Mouse (Mus musculus): ENCODE data around the gene Inpp1. TPM values are rescaled to one million over a fixed set of nuclear protein-coding genes. Genes with fewer than 3 reads are reported as not detected.

Gene Inpp1
- polyA plus RNA-seq, 1 experiment from 2014 or later = 16.1 TPM

GRCm38 (mm10) chr1:52765176-52766111 is 52.0 kb downstream of the Inpp1 start:
- H3K27ac ChIP-seq = no peak overlapping the region
- 50% methylated on average over 7 of the region's 7 CpGs for WGBS
- no peaks in the 10 kb centered on the region for H3K9me3 ChIP-seq
- H3K4me3 ChIP-seq = no peak overlapping the region
- H3K9ac ChIP-seq = no peak overlapping the region
- no peaks in the 10 kb centered on the region for H3K36me3 ChIP-seq
- no peaks in the 10 kb centered on the region for H3K27me3 ChIP-seq
- H3K4me2 ChIP-seq = no peak overlapping the region
- no peaks in the 10 kb centered on the region for H3K4me1 ChIP-seq
- no peak; the same call in 1 of the 2 replicates for ATAC-seq (ENCODE audit: borderline replicate concordance, extremely low read depth, low FRiP score, low TSS enrichment)

GRCm38 (mm10) chr1:52763894-52764809 is 53.3 kb downstream of the Inpp1 start:
- no peak for ATAC-seq (ENCODE audit: borderline replicate concordance, extremely low read depth, low FRiP score, low TSS enrichment)
- Histone ChIP-seq H3K9ac (no peak overlapping the region), H3K4me3 (no peak overlapping the region), H3K4me2 (no peak overlapping the region), H3K9me3 (no peaks in the 10 kb centered on the region), H3K27me3 (no peaks in the 10 kb centered on the region), H3K27ac (no peak overlapping the region), H3K36me3 (no peaks in the 10 kb centered on the region), H3K4me1 (no peaks in the 10 kb centered on the region)
- WGBS = 48% methylated on average over 4 of the region's 4 CpGs

- no peak overlapping the region for H3K9ac ChIP-seq
- H3K36me3 ChIP-seq = no peaks in the 10 kb centered on the region
- WGBS = 79% methylated on average over 1 of the region's 1 CpGs
- H3K4me2 ChIP-seq = no peak overlapping the region
- H3K4me1 ChIP-seq = no peaks in the 10 kb centered on the region
- no peak overlapping the region for H3K27ac ChIP-seq
- H3K27me3 ChIP-seq = no peaks in the 10 kb centered on the region
- no peak overlapping the region for H3K4me3 ChIP-seq
- ATAC-seq (ENCODE audit: borderline replicate concordance, extremely low read depth, low FRiP score, low TSS enrichment) = no peak
- no peaks in the 10 kb centered on the region for H3K9me3 ChIP-seq
Observed at GRCm38 (mm10) chr1:52758174-52758573, 59.3 kb downstream of the Inpp1 start.

DNA sequence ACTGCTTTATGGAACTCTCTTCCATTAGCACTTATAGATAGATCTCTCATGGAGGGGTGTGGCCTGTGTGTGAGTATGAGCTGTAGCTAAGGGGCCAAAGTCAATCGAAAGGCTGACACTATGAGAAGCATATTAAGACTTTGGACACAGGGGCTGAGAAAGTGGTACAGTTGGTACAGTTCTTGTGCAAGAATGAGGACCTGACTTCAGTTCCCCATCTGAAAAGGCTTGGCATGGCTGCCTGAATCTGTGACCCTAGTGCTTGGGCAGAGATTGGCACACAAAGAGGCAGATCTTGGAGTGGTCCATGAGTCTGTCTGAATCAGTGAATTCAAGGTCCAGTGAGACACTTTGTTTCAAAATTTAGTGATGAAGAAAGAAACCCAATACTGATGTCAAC is 63.2 kb downstream of the Inpp1 start:
- Histone ChIP-seq H3K4me3 (no peak overlapping the region), H3K4me1 (no peaks in the 10 kb centered on the region), H3K4me2 (no peak overlapping the region), H3K36me3 (no peaks in the 10 kb centered on the region), H3K9ac (no peak overlapping the region), H3K27ac (no peak overlapping the region), H3K27me3 (no peaks in the 10 kb centered on the region), H3K9me3 (no peaks in the 10 kb centered on the region)
- WGBS = 86% methylated on average over 1 of the region's 1 CpGs
- no peak for ATAC-seq (ENCODE audit: borderline replicate concordance, extremely low read depth, low FRiP score, low TSS enrichment)

- 81% methylated on average over 2 of the region's 2 CpGs for WGBS
- H3K36me3 ChIP-seq = no peaks in the 10 kb centered on the region
- H3K4me3 ChIP-seq = no peak overlapping the region
- no peaks in the 10 kb centered on the region for H3K27me3 ChIP-seq
- ATAC-seq (ENCODE audit: borderline replicate concordance, extremely low read depth, low FRiP score, low TSS enrichment) = no peak
- H3K4me2 ChIP-seq = no peak overlapping the region
- H3K9ac ChIP-seq = no peak overlapping the region
- no peaks in the 10 kb centered on the region for H3K4me1 ChIP-seq
- H3K27ac ChIP-seq = no peak overlapping the region
- H3K9me3 ChIP-seq = no peaks in the 10 kb centered on the region
Observed at GRCm38 (mm10) chr1:52753828-52754227, 63.7 kb downstream of the Inpp1 start.

DNA sequence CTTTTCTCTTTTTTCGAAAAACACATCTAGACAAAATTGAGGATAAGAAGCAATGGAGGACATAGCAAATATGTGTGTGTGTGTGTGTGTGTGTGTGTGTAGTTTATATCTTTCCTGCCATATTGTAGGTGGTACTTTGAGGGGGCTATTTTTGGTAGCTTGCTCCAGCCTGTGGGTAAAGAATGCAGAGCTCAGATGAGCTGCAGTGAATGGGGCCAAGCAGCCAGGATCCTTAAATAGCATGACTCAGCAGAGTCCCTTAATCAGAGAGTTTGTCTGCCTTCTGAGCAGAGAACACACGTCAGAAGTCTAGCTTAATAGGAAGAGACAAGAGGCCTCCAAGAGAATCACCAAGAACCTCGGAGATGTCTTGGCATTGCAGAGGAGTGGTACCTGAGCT is 64.8 kb downstream of the Inpp1 start:
- Histone ChIP-seq H3K4me1 (no peaks in the 10 kb centered on the region), H3K4me2 (no peak overlapping the region), H3K9ac (no peak overlapping the region), H3K4me3 (no peak overlapping the region), H3K36me3 (no peaks in the 10 kb centered on the region), H3K27me3 (no peaks in the 10 kb centered on the region), H3K27ac (no peak overlapping the region), H3K9me3 (no peaks in the 10 kb centered on the region)
- 62% methylated on average over 3 of the region's 3 CpGs for WGBS
- no peak for ATAC-seq (ENCODE audit: borderline replicate concordance, extremely low read depth, low FRiP score, low TSS enrichment)

DNA sequence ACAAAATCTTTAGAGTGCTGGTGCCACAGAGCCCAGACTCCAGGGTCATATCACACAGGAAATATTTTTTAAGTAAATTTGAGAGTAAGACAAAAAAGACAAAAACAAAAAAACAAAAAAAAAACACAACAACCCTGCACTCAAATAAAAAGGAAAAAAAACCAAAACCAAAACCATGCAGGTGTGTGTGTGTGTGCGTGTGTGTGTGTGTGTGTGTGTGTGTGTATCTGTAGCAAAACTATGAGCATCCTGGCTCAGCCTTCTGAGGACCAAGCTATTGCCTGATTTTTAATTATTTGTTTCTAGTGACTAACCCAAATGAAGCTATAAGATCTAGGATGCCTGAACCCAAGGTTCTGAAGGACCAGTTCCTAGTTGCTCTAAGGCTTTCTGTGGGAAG is 65.9 kb downstream of the Inpp1 start:
- Histone ChIP-seq H3K4me1 (no peaks in the 10 kb centered on the region), H3K9ac (no peak overlapping the region), H3K4me3 (no peak overlapping the region), H3K9me3 (no peaks in the 10 kb centered on the region), H3K27me3 (no peaks in the 10 kb centered on the region), H3K4me2 (no peak overlapping the region), H3K27ac (no peak overlapping the region), H3K36me3 (no peaks in the 10 kb centered on the region)
- ATAC-seq (ENCODE audit: borderline replicate concordance, extremely low read depth, low FRiP score, low TSS enrichment) = no peak
- WGBS = 86% methylated on average over 1 of the region's 1 CpGs

DNA sequence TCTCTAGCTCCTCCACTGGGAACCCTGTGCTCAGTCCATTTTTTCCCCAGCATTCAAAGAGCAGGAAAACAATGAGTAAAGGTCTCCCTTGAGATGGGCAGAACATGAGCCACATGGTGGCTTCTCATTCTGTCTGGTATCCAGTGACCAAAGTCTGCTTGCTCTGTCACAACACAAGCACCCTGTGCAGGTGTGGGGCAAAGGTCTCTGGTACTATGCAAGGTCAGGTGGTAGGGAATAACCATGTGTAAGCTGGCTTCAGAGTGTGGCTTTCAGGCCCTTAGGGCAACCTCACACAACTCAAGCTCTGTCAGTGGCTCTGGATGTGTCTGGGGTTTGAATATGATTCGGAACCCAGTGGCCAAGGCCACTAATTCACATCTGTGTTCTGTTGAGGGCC is 67.5 kb downstream of the Inpp1 start:
- Histone ChIP-seq H3K27ac (no peak overlapping the region), H3K4me1 (no peaks in the 10 kb centered on the region), H3K9ac (no peak overlapping the region), H3K4me3 (no peak overlapping the region), H3K36me3 (no peaks in the 10 kb centered on the region), H3K27me3 (no peaks in the 10 kb centered on the region), H3K9me3 (no peaks in the 10 kb centered on the region), H3K4me2 (no peak overlapping the region)
- 84% methylated on average over 1 of the region's 1 CpGs for WGBS
- ATAC-seq (ENCODE audit: borderline replicate concordance, extremely low read depth, low FRiP score, low TSS enrichment) = no peak

DNA sequence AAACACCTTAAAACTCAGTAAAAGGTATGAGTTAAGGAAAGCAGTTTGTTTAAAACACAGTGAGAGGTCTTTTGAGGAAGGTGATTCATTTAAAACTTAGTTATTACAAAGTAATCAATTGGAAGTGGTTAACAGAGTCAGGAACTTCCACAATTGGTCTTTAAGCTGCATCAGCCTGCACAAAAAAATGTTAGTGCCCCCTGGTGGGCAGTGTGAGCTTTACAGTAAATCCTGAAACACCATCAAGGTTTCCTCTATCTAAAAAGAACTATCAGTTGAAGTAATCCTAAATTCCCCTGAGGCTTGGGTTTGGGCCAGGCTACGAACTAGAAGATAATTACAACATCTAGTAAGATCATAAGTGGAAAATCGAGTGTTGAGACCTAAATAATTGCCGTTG is 69.2 kb downstream of the Inpp1 start:
- no peaks in the 10 kb centered on the region for H3K36me3 ChIP-seq
- no peak for ATAC-seq (ENCODE audit: borderline replicate concordance, extremely low read depth, low FRiP score, low TSS enrichment)
- no peaks in the 10 kb centered on the region for H3K9me3 ChIP-seq
- WGBS = 15% methylated on average over 3 of the region's 3 CpGs
- no peak overlapping the region for H3K27ac ChIP-seq
- no peak overlapping the region for H3K4me2 ChIP-seq
- H3K4me3 ChIP-seq = no peak overlapping the region
- H3K27me3 ChIP-seq = no peaks in the 10 kb centered on the region
- no peak overlapping the region for H3K9ac ChIP-seq
- no peaks in the 10 kb centered on the region for H3K4me1 ChIP-seq

DNA sequence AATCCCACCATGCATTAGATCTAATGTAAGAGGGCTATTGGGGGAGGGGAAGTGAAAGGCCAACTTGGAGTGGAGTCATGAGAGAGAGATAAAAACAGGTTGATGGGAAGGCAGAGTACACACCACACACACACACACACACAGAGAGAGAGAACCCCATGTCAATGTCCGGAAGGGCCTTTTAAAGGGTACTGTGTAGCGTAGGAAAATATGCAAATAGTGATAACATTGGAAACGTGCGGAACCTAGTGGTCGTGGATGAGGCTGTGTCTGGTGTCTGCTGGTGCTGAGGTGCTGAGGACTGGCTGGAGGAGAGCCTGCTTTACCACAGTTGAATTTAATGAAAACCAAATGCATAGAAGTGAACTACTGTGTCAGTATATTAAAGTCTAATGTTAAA is 74.9 kb downstream of the Inpp1 start:
- Histone ChIP-seq H3K4me1 (no peaks in the 10 kb centered on the region), H3K27ac (no peak overlapping the region)
- 72% methylated on average over 5 of the region's 5 CpGs for WGBS

More for the DNA sequence above, 74.9 kb downstream of the Inpp1 start:
- H3K4me2 ChIP-seq = no peak overlapping the region
- ATAC-seq (ENCODE audit: borderline replicate concordance, extremely low read depth, low FRiP score, low TSS enrichment) = no peak
- H3K9me3 ChIP-seq = no peaks in the 10 kb centered on the region
- no peak overlapping the region for H3K9ac ChIP-seq
- no peaks in the 10 kb centered on the region for H3K36me3 ChIP-seq
- no peak overlapping the region for H3K4me3 ChIP-seq
- no peaks in the 10 kb centered on the region for H3K27me3 ChIP-seq
